Mouse (Mus musculus): Measurements from ENCODE around the gene Gdf1.

DNA sequence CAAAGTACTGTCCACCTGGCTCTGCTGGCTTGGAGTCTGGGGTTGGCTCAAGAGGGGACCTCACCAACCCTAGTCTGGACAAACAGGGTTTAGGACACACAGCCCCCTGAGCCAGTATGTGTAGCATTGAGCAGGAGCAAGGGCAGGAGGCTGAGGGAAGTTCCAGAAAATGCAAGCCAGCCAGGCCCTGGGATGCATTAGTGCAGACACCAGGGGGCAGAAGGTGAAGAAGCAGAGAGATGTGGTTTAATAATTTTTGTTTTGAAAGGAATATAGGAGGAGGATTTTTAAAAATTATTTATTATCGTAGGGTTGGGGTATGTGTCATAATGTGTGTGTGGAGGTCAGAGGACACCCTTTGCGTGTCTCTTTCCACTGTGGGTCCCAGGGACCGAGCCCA, 5.9 kb upstream of the Gdf1 start:
- TF ChIP-seq CHD2 (IDR thresholded peaks at IDR 0.05; ENCODE audit: low read depth, low read length) (no peak), MAFK (IDR thresholded peaks at IDR 0.05; ENCODE audit: insufficient read depth, low read depth, low read length) (no peak), ZC3H11A (IDR thresholded peaks at IDR 0.05; ENCODE audit: borderline replicate concordance, low read depth, low read length) (no peak)
